Mouse (Mus musculus) heart, postnatal 25 days (tissue): ENCODE results near the gene Fam240b. TPM values are rescaled to one million over a fixed set of nuclear protein-coding genes. Genes with fewer than 3 reads are reported as not detected.

Experiments used
- DNase-seq: peaks from one replicate; pipeline ENCODE4 v3.0.0; 2022; ENCODE audit warnings: low spot score
- intact Hi-C: fragments of 180-260 bp; cut with DNase I; formaldehyde crosslinking; loops from one replicate; pipeline ENCODE4 v1.15.1; 2025
- total RNA-seq, 2 experiments: library from RNA; stranded (reverse); gene quantifications; 2 replicates each; pipeline ENCODE4 v1.2.3; 2021

Fam240b gene
- total RNA-seq, 2 experiments from 2014 or later: not detected

DNA sequence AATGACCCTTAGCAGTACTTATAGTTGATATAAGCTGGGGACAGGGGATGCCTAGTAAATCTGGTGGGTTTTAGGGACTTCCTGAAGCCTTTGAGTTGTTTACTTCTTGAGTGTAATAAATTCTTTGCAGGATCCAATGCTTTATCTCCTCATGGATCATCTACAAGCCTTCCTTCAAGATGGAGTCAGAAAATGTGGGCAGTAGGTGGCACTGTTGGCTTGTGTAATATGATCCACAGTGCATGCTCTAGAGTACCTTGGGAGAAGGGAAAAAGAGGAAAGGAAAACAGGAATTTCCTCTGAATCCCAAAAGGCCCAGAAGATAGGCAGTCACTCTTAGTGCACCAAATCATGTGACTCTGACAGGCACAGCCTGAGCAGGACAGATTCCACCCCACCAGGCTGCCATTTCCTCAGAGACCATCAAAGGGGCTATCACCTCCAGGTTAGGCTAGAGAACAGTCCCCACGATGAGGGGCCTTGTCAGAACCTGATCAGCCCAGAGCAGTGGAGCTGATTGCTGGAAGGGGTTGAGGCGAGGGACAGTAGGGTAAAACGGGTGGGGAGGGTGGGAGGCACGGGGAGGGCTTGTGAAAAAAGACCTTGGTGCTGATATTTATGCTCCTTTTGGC, 54.2 kb downstream of the Fam240b start:
- intact Hi-C loops: loop anchor here (5.0 to 10.0 kb wide), 3 partner anchors 131 to 869 kb away; no protein-coding TSS in a partner anchor
- DNase-seq: no peak

DNA sequence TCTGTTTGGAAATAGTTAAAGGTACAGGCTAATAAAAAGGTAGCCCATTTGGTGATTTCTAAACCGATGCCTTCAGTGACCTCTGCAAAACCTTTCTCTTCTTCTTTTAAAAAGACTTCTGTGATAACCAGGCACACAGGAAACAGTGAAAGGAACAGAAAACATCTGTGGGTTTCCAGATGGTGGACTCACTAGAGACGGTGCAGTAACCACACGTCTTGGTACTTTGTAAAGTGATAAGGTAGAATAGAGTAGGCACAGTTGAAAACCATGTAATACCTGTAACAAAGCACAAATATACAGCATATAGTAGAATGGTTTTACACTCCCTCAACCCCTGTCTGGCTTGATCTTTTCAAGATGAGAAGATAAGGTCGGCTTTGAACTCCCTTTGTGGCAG, 57.0 kb downstream of the Fam240b start:
- intact Hi-C loops: loop anchor here (5.0 to 10.0 kb wide), 3 partner anchors 134 to 872 kb away; no protein-coding TSS in a partner anchor
- DNase-seq: no peak

DNA sequence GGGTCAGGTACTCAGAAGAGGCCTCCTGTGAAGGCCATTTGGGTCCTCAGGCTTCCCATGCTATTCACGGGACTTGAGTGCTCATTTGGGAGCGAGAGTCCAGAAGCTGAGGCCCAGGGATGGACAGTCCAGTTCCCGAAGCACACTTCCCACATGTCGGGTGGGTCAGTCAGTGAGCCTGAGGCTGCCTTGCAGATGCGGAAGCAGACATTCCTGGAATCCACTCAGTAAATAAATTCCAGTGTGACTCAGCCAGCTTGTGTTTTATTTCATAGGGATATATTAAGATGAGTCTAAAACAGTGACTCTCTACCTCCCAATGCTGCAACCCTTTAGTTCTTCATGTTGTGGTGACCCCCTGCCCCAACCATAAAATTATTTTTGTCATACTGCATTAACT, 58.1 kb downstream of the Fam240b start:
- intact Hi-C loops: loop anchor here (1.0 to 2.0 kb wide), 2 partner anchors 124 to 193 kb away; no protein-coding TSS in a partner anchor
- DNase-seq: no peak

DNA sequence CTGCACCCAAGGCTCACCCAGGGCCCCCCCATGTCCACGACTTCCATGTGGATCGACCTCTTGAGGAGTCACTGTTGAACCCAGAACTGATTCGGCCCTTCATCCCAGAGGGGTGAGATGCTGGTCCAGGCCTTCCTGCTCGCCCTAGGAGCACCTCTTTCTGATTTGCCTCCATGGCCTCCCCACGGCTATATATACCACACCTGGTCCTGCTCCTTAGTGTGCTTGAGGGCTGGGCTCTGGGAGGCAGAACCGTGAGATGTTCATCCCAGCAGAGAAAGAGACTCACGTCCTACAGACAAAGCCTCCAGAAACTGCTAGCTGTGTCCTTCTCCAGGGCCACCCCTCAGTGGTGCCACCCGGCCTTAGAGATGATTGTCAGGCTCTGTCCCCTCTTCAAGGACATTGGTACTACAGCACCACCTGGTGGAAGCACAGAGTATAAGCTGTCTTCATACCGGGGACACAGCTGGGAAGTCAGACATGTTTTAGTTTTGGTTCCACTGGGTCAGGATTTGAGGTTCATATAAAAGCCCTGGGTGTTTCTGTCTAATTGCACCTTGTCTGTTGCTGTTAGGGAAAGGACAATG, 58.6 kb downstream of the Fam240b start:
- intact Hi-C loops: loop anchor here (1.0 to 2.0 kb wide), 2 partner anchors 124 to 192 kb away; no protein-coding TSS in a partner anchor
- peak; percentile 26 for DNase-seq

DNA sequence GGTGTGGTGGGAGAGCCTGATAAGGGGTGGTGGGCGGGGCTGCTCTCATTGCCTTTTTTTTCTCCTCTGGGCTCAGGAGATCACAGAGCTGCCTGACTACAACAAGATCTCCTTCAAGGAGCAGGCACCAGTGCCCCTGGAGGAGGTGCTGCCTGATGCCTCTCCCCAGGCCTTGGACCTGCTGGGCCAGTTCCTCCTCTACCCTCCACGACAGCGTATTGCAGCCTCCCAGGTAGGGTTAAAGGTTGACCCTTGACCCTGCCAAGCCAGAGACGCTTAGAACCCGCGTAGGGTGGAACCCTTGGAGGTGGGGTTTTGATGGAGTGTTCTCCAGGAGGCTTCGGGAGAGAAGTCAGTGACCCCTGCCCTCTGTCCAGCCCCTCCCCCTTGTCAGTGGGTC, 59.8 kb downstream of the Fam240b start:
- intact Hi-C loops: loop anchor here (2.0 kb wide), 1 partner anchor 191 kb away; no protein-coding TSS in a partner anchor
- DNase-seq: no peak

DNA sequence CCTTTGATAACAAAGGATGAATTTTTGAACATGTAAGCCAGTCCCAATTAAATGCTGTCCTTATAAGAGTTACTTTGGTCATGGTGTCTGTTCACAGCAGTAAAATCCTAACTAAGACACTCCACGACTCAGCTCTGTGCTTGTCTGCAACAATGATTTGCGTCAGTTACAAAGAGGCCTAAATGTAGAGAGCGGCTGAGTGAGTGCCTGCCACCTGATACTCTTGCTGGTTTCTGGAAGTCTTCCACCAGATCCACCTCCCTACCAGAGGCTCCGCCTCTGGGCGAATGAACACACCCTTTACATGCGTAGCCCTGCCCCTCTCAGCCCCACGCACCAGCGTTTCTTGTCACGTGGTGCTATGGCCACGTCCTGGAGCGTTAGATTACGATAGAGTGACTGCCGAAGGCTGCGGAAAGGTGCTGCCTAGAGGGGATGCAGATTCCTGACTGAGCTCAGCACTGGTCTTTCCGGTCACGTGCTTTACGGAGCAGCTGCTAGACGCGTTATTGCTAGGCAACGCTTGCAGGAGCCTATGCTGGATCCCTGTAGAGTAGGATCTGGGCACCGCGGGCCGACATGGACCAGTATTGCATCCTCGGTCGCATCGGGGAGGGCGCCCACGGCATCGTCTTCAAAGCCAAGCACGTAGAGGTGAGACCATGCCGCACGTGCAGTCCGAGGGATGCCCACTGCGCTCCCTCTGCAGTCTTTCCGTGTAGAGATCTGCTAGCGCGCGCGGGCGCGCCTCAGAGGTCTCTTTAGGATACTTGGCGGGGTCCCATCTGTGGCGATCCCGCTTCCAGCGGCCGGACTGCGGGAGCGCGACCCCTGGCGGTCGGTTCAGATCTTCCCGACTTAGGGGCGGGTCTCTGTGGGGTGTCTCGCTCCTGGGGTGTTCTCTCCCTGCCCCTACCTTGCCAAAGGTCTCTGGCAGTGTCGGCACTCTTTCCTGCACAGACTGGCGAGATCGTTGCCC, 65.3 kb downstream of the Fam240b start, which contains the start of gene Cdk20:
TSS of gene Cdk20 (plus strand) at position 298 of the 979 bp plus-strand sequence.
- intact Hi-C loops: loop anchor here (2.0 kb wide), 1 partner anchor 64 kb away; no protein-coding TSS in a partner anchor

More for the DNA sequence above, 65.3 kb downstream of the Fam240b start, which contains the start of gene Cdk20:
- peak; percentile 89 for DNase-seq

Other genes with a start within 250 kb of the Fam240b start
- gene Cdc14b, start 222.5 kb downstream of the Fam240b start, total RNA-seq: 1 to 10 TPM; 7.0 to 9.0 TPM
- gene Aaed1, start 185.1 kb downstream of the Fam240b start, total RNA-seq: 10 to 100 TPM; 56.6 to 60.1 TPM
- gene Ctsl, start 126.9 kb downstream of the Fam240b start, total RNA-seq: 100 to 1,000 TPM; 227 to 243 TPM
- gene Cdk20, start 65.5 kb downstream of the Fam240b start, total RNA-seq: 1 to 10 TPM; 2.7 to 4.4 TPM